Mouse (Mus musculus) CH12.LX (cell line): Measurements from ENCODE around the gene Stard10. TPM values are rescaled to one million over a fixed set of nuclear protein-coding genes. Genes with fewer than 3 reads are reported as not detected.

Source experiments
- DNase-seq: peaks from one replicate; pipeline ENCODE4 v3.0.0-alpha.2; 2013; ENCODE audit errors: extremely low read depth
- H3K27ac ChIP-seq: 2 replicates; pipeline ENCODE4 v1.5.1; 2012; ENCODE audit warnings: low read depth, mild to moderate bottlenecking, control low read depth, moderate library complexity; ENCODE audit not compliant: insufficient read depth
- H3K27me3 ChIP-seq: replicated peaks from 2 replicates; pipeline ENCODE3; 2012; ENCODE audit warnings: inconsistent platforms
- H3K36me3 ChIP-seq, 2 experiments: replicated peaks in 1 of 2; 2 replicates each; pipeline versions ENCODE3 to v1.6.1; 2012; ENCODE audit warnings: inconsistent platforms in 1 of 2, low read length in 1 of 2, mild to moderate bottlenecking in 1 of 2, mixed read lengths in 1 of 2, moderate library complexity in 1 of 2; ENCODE audit not compliant: control insufficient read depth in 1 of 2, insufficient read depth in 1 of 2
- H3K4me1 ChIP-seq, 2 experiments: 2 replicates each; pipeline ENCODE4 v1.6.1; 2012; ENCODE audit warnings: inconsistent platforms in 1 of 2, moderate library complexity in 1 of 2; ENCODE audit not compliant: insufficient read depth in 2 of 2, control insufficient read depth in 1 of 2
- H3K4me2 ChIP-seq: 2 replicates; pipeline ENCODE4 v1.6.1; 2012; ENCODE audit warnings: low read depth, mild to moderate bottlenecking, control low read depth; ENCODE audit not compliant: poor library complexity, insufficient read depth, severe bottlenecking
- H3K4me3 ChIP-seq, 3 experiments: fragments of 150-350 bp in 1 of 3; sonication (generic) in 1 of 3; replicated peaks in 1 of 3; 2 replicates each; pipeline versions ENCODE3 to v1.5.1; 2011 to 2012; ENCODE audit warnings: low read depth in 2 of 3, low read length in 2 of 3, mild to moderate bottlenecking in 2 of 3, moderate library complexity in 2 of 3, control low read depth in 1 of 3, improper control_type of control experiment in 1 of 3, inconsistent platforms in 1 of 3, mixed read lengths in 1 of 3; ENCODE audit not compliant: poor library complexity in 1 of 3
- H3K79me2 ChIP-seq: replicated peaks from 2 replicates; pipeline ENCODE4 v1.6.1; 2012; ENCODE audit warnings: mild to moderate bottlenecking, moderate library complexity; ENCODE audit not compliant: control insufficient read depth, poor library complexity, insufficient read depth, severe bottlenecking; ENCODE audit errors: extremely low read depth
- H3K9ac ChIP-seq: 2 replicates; pipeline ENCODE4 v1.6.1; 2012; ENCODE audit warnings: low read depth, mild to moderate bottlenecking, control low read depth, moderate library complexity; ENCODE audit not compliant: insufficient read depth
- H3K9me3 ChIP-seq: replicated peaks from 2 replicates; pipeline ENCODE3; 2012; ENCODE audit warnings: low read length, inconsistent platforms, mixed read lengths
- ELF1 ChIP-seq: IDR thresholded peaks from 2 replicates; pipeline ENCODE4 v1.6.1; 2014; ENCODE audit warnings: low read depth, mild to moderate bottlenecking, inconsistent platforms, low read length, improper control_type of control experiment
- EP300 ChIP-seq: IDR thresholded peaks from 2 replicates; pipeline ENCODE4 v1.6.1; 2011; ENCODE audit warnings: low read length, improper control_type of control experiment
- ETS1 ChIP-seq: conservative IDR thresholded peaks from 2 replicates; pipeline ENCODE4 v1.6.1; 2012; ENCODE audit warnings: low read depth, mild to moderate bottlenecking, inconsistent platforms, low read length, improper control_type of control experiment, moderate library complexity
- HCFC1 ChIP-seq: IDR thresholded peaks from 2 replicates; pipeline ENCODE4 v1.6.1; 2012; ENCODE audit warnings: low read depth, mild to moderate bottlenecking, inconsistent platforms, low read length, improper control_type of control experiment
- MAZ ChIP-seq: IDR thresholded peaks from 2 replicates; pipeline ENCODE4 v1.6.1; 2012; ENCODE audit warnings: low read depth, mild to moderate bottlenecking, inconsistent platforms, low read length, improper control_type of control experiment, moderate library complexity
- NELFE ChIP-seq: IDR thresholded peaks from 2 replicates; pipeline ENCODE4 v1.6.1; 2011; ENCODE audit warnings: low read depth, low read length, improper control_type of control experiment
- NRF1 ChIP-seq: IDR thresholded peaks from 2 replicates; pipeline ENCODE4 v1.6.1; 2014; ENCODE audit warnings: low read depth, mild to moderate bottlenecking, inconsistent platforms, low read length, improper control_type of control experiment, moderate library complexity
- PAX5 ChIP-seq: IDR thresholded peaks from 2 replicates; pipeline ENCODE4 v1.6.1; 2012; ENCODE audit warnings: low read length, inconsistent platforms, mixed read lengths
- POLR2A ChIP-seq: IDR thresholded peaks from 2 replicates; pipeline ENCODE4 v1.6.1; 2011; ENCODE audit warnings: low read depth, mild to moderate bottlenecking, improper control_type of control experiment, low read length
- RAD21 ChIP-seq: IDR thresholded peaks from 2 replicates; pipeline ENCODE4 v1.6.1; 2011; ENCODE audit warnings: low read depth, mild to moderate bottlenecking, low read length, improper control_type of control experiment, moderate library complexity
- RCOR1 ChIP-seq: conservative IDR thresholded peaks from 2 replicates; pipeline ENCODE4 v1.6.1; 2012; ENCODE audit warnings: low read depth, mild to moderate bottlenecking, inconsistent platforms, low read length, improper control_type of control experiment
- SMC3 ChIP-seq: IDR thresholded peaks from 2 replicates; pipeline ENCODE4 v1.6.1; 2011; ENCODE audit warnings: low read depth, low read length, improper control_type of control experiment
- TCF12 ChIP-seq: IDR thresholded peaks from 2 replicates; pipeline ENCODE4 v1.6.1; 2014; ENCODE audit warnings: low read depth, mild to moderate bottlenecking, inconsistent platforms, low read length, improper control_type of control experiment
- UBTF ChIP-seq: IDR thresholded peaks from 2 replicates; pipeline ENCODE4 v1.6.1; 2012; ENCODE audit warnings: low read depth, mild to moderate bottlenecking, inconsistent platforms, low read length, improper control_type of control experiment, moderate library complexity
- ZKSCAN1 ChIP-seq: IDR thresholded peaks from 2 replicates; pipeline ENCODE4 v1.6.1; 2012; ENCODE audit warnings: low read depth, inconsistent platforms, low read length, improper control_type of control experiment, borderline replicate concordance
- ZNF384 ChIP-seq: IDR thresholded peaks from 2 replicates; pipeline ENCODE4 v1.6.1; 2012; ENCODE audit warnings: low read depth, low read length, improper control_type of control experiment, inconsistent platforms
- dilution Hi-C: fragments of 300-500 bp; cut with MboI; formaldehyde crosslinking; loops from 2 replicates; pipeline ENCODE4 v1.14.3; 2020; ENCODE audit warnings: low sequenced_read_pairs; ENCODE audit not compliant: extremely low pct_unique_long_range_greater_than_20kb, extremely low pct_ligation_motif_present
- in situ Hi-C: fragments of 300-500 bp; cut with MboI; formaldehyde crosslinking; loops from 3 replicates; pipeline ENCODE4 v1.14.3; 2019; ENCODE audit warnings: low sequenced_read_pairs, low pct_ligation_motif_present, low pct_unique_long_range_greater_than_20kb, mixed read lengths
- polyA plus RNA-seq: library from polyadenylated mRNA; unstranded; fragments of >175 nt; gene quantifications from 2 replicates; pipeline ENCODE4 v1.2.1, GENCODE M21; 2012; ENCODE audit warnings: low read depth; ENCODE audit not compliant: insufficient read length
- total RNA-seq, 2 experiments: library from RNA; depleted of rRNA; stranded (reverse); fragments of 300-350 nt in 1 of 2; fragments of >200 nt in 1 of 2; gene quantifications; 2 replicates each; pipeline ENCODE4 v1.2.3; 2012 to 2014

The Stard10 gene
- total and polyA plus RNA-seq, 3 experiments, result 2.4 to 12.7 (median 6.7) TPM

DNA sequence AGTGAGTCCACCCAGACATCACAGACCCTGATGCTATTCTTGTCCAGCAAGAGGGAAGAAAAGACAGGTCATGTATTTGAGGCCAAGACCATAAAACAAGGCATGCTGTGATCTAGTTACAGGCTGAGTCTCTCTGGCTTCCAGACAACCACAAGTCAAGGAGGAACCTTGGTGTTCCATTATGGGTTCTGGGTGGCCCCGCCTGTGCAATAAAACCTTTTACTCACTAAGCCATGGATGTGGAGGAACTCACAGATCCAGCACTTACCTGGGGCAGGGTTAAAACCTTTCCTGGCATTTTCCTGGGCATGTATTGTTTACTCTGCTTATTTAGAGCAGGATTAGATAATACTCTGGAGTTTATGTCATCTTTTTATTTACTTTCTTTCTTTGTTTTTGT lies 32.4 kb upstream of the Stard10 start:
- Histone ChIP-seq H3K27me3 (no peaks in the 10 kb centered on the region), H3K9ac (no peak overlapping the region), H3K27ac (no peak overlapping the region), H3K4me3 (no peak overlapping the region), H3K4me1 (peaks cover 6 to 31% of the 10 kb centered on the region in 2 experiments; a peak in 3 of 4 replicates), H3K79me2 (no peaks in the 10 kb centered on the region; the same call in 1 of the 2 replicates), H3K4me2 (no peak overlapping the region), H3K36me3 (peaks cover 61 to 89% of the 10 kb centered on the region in 2 experiments), H3K9me3 (no peaks in the 10 kb centered on the region)
- in situ Hi-C loops, result no loop called here
- no peak for TF ChIP-seq SMC3
- no peak for TF ChIP-seq NELFE
- TF ChIP-seq ZKSCAN1, result no peak
- dilution Hi-C loops, result no loop called here
- DNase-seq, result no peak

DNA sequence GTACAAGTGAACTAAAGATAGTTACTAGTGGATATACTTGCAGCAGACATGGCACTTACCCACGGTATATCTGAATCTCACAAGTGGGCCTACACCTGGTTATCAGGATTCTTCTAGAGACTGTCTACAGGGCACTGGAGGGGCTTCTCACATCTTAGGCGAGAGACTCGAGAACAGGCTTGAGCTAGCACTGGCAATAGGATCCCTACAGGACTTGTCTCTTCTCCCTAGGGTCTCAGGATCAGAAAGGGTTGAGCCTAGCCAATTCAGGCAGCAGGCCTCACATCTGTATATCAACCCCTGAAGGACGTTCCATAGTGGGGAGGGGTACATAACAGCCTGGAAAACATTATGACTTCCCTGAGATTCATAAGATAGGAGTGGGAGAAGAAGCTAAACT lies 30.0 kb upstream of the Stard10 start:
- Histone ChIP-seq H3K4me2 (no peak overlapping the region), H3K79me2 (no peaks in the 10 kb centered on the region; the same call in 1 of the 2 replicates), H3K27ac (no peak overlapping the region), H3K36me3 (peaks cover 69 to 97% of the 10 kb centered on the region in 2 experiments), H3K9ac (no peak overlapping the region), H3K4me3 (no peak overlapping the region), H3K4me1 (peaks cover 6 to 55% of the 10 kb centered on the region in 2 experiments; a peak in 3 of 4 replicates), H3K27me3 (no peaks in the 10 kb centered on the region), H3K9me3 (no peaks in the 10 kb centered on the region)
- in situ Hi-C loops, result no loop called here
- DNase-seq, result no peak
- TF ChIP-seq MAZ (no peak), PAX5 (no peak), ZNF384 (no peak), UBTF (no peak), POLR2A (no peak), SMC3 (no peak), ELF1 (no peak), RCOR1 (no peak), ETS1 (no peak), HCFC1 (no peak), TCF12 (no peak), NRF1 (no peak), EP300 (no peak), RAD21 (no peak)
- dilution Hi-C loops, result no loop called here
